Mouse (Mus musculus) left cerebral cortex, adult 11 months (tissue): ENCODE data around the gene Capg.
A peak's percentile ranks its signal among the peaks of the same experiment; 100 is the strongest.

ENCODE experiments used
- DNase-seq: peaks from one replicate; pipeline ENCODE4 v3.0.0; 2022; ENCODE audit warnings: low spot score

The Capg gene

GRCm38 (mm10) chr6:72570644-72571397, 26.6 kb downstream of the Capg start:
- DNase-seq = no peak

- no peak for DNase-seq
Observed at GRCm38 (mm10) chr6:72571826-72572225, 27.6 kb downstream of the Capg start.

- DNase-seq = no peak
Observed at GRCm38 (mm10) chr6:72576041-72576440, 31.9 kb downstream of the Capg start.

GRCm38 (mm10) chr6:72581625-72582382, 37.6 kb downstream of the Capg start:
- DNase-seq = no peak

- no peak for DNase-seq
Observed at GRCm38 (mm10) chr6:72583211-72583839, 39.1 kb downstream of the Capg start.

GRCm38 (mm10) chr6:72584154-72584553, 40.0 kb downstream of the Capg start:
- DNase-seq = no peak

- DNase-seq = no peak
Observed at GRCm38 (mm10) chr6:72586701-72587100, 42.5 kb downstream of the Capg start.

- no peak for DNase-seq
Observed at GRCm38 (mm10) chr6:72588307-72588706, 44.1 kb downstream of the Capg start.

GRCm38 (mm10) chr6:72590111-72590510, 45.9 kb downstream of the Capg start:
- DNase-seq = no peak

- no peak for DNase-seq
Observed at GRCm38 (mm10) chr6:72593011-72593803, 49.0 kb downstream of the Capg start.

- no peak for DNase-seq
Observed at GRCm38 (mm10) chr6:72593914-72594313, 49.7 kb downstream of the Capg start.

- no peak for DNase-seq
Observed at GRCm38 (mm10) chr6:72597083-72597874, 53.1 kb downstream of the Capg start.

- peak; percentile 92 for DNase-seq
Observed at GRCm38 (mm10) chr6:72597956-72598753, 54.0 kb downstream of the Capg start, which contains the start of the genes Elmod3 and Retsat. Gene Elmod3 (minus strand): TSS chr6:72598413. Gene Retsat (plus strand): TSS chr6:72598475.

GRCm38 (mm10) chr6:72598791-72599557, 54.8 kb downstream of the Capg start:
- DNase-seq = no peak

GRCm38 (mm10) chr6:72600216-72600615, 56.0 kb downstream of the Capg start:
- DNase-seq = no peak

- no peak for DNase-seq
Observed at GRCm38 (mm10) chr6:72600771-72601170, 56.6 kb downstream of the Capg start.

GRCm38 (mm10) chr6:72601732-72602131, 57.5 kb downstream of the Capg start:
- peak; percentile 59 for DNase-seq

GRCm38 (mm10) chr6:72604066-72604465, 59.9 kb downstream of the Capg start:
- DNase-seq = no peak

- DNase-seq = no peak
Observed at GRCm38 (mm10) chr6:72607060-72607459, 62.9 kb downstream of the Capg start.
